ENCODE assay signal across 8 mouse cellular contexts in the genomic region with DNA sequence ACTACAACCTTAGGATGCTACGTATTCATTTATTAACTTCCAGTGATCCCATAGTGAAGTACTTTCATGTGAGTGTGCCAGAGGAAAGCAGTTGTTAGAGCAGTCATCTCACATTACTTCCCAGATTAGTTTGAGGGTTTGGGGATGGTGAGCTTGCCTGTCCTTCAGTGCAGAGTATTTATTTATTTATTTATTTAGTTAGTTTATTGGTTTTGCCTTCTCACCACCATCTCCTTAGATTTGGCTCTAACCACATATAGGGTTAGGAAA. TPM values are rescaled to one million over a fixed set of nuclear protein-coding genes. Genes with fewer than 3 reads are reported as not detected.
DNase-seq lines count a peak whose midpoint lies in the region; ATAC-seq and TF ChIP-seq lines count a peak whose summit lies in the region.

No protein-coding gene starts in this region.

- no peak for TF ChIP-seq CTCF in cerebellum, adult 2 months (IDR thresholded peaks at IDR 0.05; ENCODE audit: borderline replicate concordance, insufficient read depth, low read depth, low read length)

- peak overlapping the region; percentile 89 for H3K9ac ChIP-seq in neural tube, embryonic 11.5 days (ENCODE audit: low read length)
- no peak overlapping the region for H3K9ac ChIP-seq in liver, embryonic 12.5 days

- no peaks in the 10 kb centered on the region for H3K36me3 ChIP-seq in neural tube, embryonic 11.5 days (ENCODE audit: control insufficient read depth, insufficient read depth, low read length)
- no peaks in the 10 kb centered on the region for H3K36me3 ChIP-seq in liver, embryonic 12.5 days

- H3K27ac ChIP-seq in cerebellum, adult 2 months (ENCODE audit: insufficient read depth, low read length) = no peak overlapping the region
- H3K27ac ChIP-seq in neural tube, embryonic 11.5 days (ENCODE audit: low read depth, low read length) = no peak overlapping the region
- no peak overlapping the region for H3K27ac ChIP-seq in liver, embryonic 12.5 days

- no peak for DNase-seq in cerebellum, adult 2 months
- DNase-seq in cerebellum, postnatal 25 days = no peak
- DNase-seq in neural tube, embryonic 11.5 days (ENCODE audit: low spot score) = no peak
- no peak for DNase-seq in neural tube, embryonic 10.5 days (ENCODE audit: extremely low spot score, low spot score)
- peak; percentile 2 for DNase-seq in yolk sac, embryonic 10.5 days (ENCODE audit: low spot score)
- no peak for DNase-seq in gastrocnemius, adult 18-20 months (ENCODE audit: low spot score)
- no peak for DNase-seq in right cerebral cortex, postnatal 10 days (ENCODE audit: low spot score in 2 of 2)

- no peaks in the 10 kb centered on the region for H3K4me1 ChIP-seq in cerebellum, adult 2 months (ENCODE audit: control insufficient read depth, insufficient read depth, low read length)
- H3K4me1 ChIP-seq in neural tube, embryonic 11.5 days (ENCODE audit: control insufficient read depth, insufficient read depth, low read length) = no peaks in the 10 kb centered on the region
- H3K4me1 ChIP-seq in liver, embryonic 12.5 days = no peaks in the 10 kb centered on the region

- no peaks in the 10 kb centered on the region for H3K9me3 ChIP-seq in neural tube, embryonic 11.5 days (ENCODE audit: control insufficient read depth, low read length)
- no peaks in the 10 kb centered on the region for H3K9me3 ChIP-seq in liver, embryonic 12.5 days (replicated peaks)

- WGBS in cerebellum, adult 2 months = 4% methylated on average over 1 of the region's 1 CpGs
- 69% methylated on average over 1 of the region's 1 CpGs for WGBS in neural tube, embryonic 11.5 days
- WGBS in liver, embryonic 12.5 days (ENCODE audit: insufficient replicate concordance) = 73% methylated on average over 1 of the region's 1 CpGs

- ATAC-seq in neural tube, embryonic 11.5 days (ENCODE audit: insufficient read depth, low FRiP score, low TSS enrichment) = no peak
- no peak for ATAC-seq in liver, embryonic 12.5 days

- H3K4me3 ChIP-seq in cerebellum, adult 2 months (replicated peaks; ENCODE audit: insufficient read depth, low read depth, low read length) = peak overlapping the region; percentile 65
- peak overlapping the region; percentile 64 for H3K4me3 ChIP-seq in neural tube, embryonic 11.5 days (ENCODE audit: low read depth, low read length)
- peak overlapping the region; percentile 56; the same call in 1 of the 2 replicates for H3K4me3 ChIP-seq in liver, embryonic 12.5 days

- no peak for TF ChIP-seq POLR2A in cerebellum, adult 2 months (IDR thresholded peaks at IDR 0.05; ENCODE audit: borderline replicate concordance, insufficient read depth, low read length)

- peak overlapping the region; percentile 79 for H3K4me2 ChIP-seq in neural tube, embryonic 11.5 days (ENCODE audit: low read depth)
- H3K4me2 ChIP-seq in liver, embryonic 12.5 days = peak overlapping the region; percentile 70

- H3K27me3 ChIP-seq in cerebellum, adult 2 months (ENCODE audit: control insufficient read depth, insufficient read depth, low read length) = no peaks in the 10 kb centered on the region
- H3K27me3 ChIP-seq in neural tube, embryonic 11.5 days (ENCODE audit: control insufficient read depth, insufficient read depth, low read length) = no peaks in the 10 kb centered on the region
- H3K27me3 ChIP-seq in liver, embryonic 12.5 days (replicated peaks) = peaks cover 17% of the 10 kb centered on the region

RNA-seq across cellular contexts. Expression of gene Cntln, which starts 1.1 kb away (rescaled TPM):
- 7.4 and 7.6 TPM in 2 replicates for polyA plus RNA-seq in cerebellum, adult 2 months (2012; rRNA removed)
- polyA plus RNA-seq in neural tube, embryonic 11.5 days (2014; fragmentation: Nextera tagmentation; extraction: Ambion mirVana) = 9.7 and 11.5 TPM in 2 replicates
- polyA plus RNA-seq in liver, embryonic 12.5 days (2016; fragmentation: Nextera tagmentation; extraction: Ambion mirVana) = 2.2 and 2.6 TPM in 2 replicates
- 1 to 10 TPM; 1.0 to 1.4 TPM for total RNA-seq in gastrocnemius, adult 18-20 months (2021)
